Mouse (Mus musculus) limb, embryonic 13.5 days (tissue): ENCODE measurements at regions not wholly inside any gene's neighbourhood (a gene's known extent, or its start where the extent isn't known, plus 50 kb on each side); places are given as distances from the start of the nearest gene placed in this dataset.

Source experiments
- ATAC-seq: fragments of 200-750 bp; cut with Nextera tagmentation; 2 replicates; pipeline ENCODE4 v1.8.0; 2017; ENCODE audit warnings: low read depth, moderate number of reproducible peaks, moderate TSS enrichment; ENCODE audit not compliant: low FRiP score
- H3K27ac ChIP-seq: fragments of 300-500 bp; sonication (generic); 2 replicates; pipeline ENCODE4 v1.5.1; 2015; ENCODE audit warnings: inconsistent platforms, mild to moderate bottlenecking, moderate library complexity
- H3K27me3 ChIP-seq: fragments of 300-500 bp; sonication (generic); 2 replicates; pipeline ENCODE4 v1.6.1; 2015; ENCODE audit warnings: mild to moderate bottlenecking, inconsistent platforms
- H3K36me3 ChIP-seq: fragments of 300-500 bp; sonication (generic); 2 replicates; pipeline ENCODE4 v1.6.1; 2015; ENCODE audit warnings: inconsistent platforms, mild to moderate bottlenecking, moderate library complexity
- H3K4me1 ChIP-seq: fragments of 300-500 bp; sonication (generic); 2 replicates; pipeline ENCODE4 v1.6.1; 2015; ENCODE audit warnings: inconsistent platforms
- H3K4me2 ChIP-seq: fragments of 300-500 bp; sonication (generic); replicated peaks from 2 replicates; pipeline ENCODE4 v1.6.1; 2015; ENCODE audit warnings: inconsistent platforms, mild to moderate bottlenecking, moderate library complexity
- H3K4me3 ChIP-seq: fragments of 300-500 bp; sonication (generic); 2 replicates; pipeline ENCODE4 v1.5.1; 2015; ENCODE audit warnings: moderate library complexity, mild to moderate bottlenecking, inconsistent platforms
- H3K9ac ChIP-seq: fragments of 300-500 bp; sonication (generic); 2 replicates; pipeline ENCODE4 v1.6.1; 2015; ENCODE audit warnings: mild to moderate bottlenecking, inconsistent platforms
- H3K9me3 ChIP-seq: fragments of 300-500 bp; sonication (generic); 2 replicates; pipeline ENCODE4 v1.6.1; 2016; ENCODE audit warnings: inconsistent platforms
- WGBS: fragments of 180-500 bp; shearing (Covaris S2); methylation state at CpG from one replicate; pipeline ENCODE4 v1.1.7; 2015; 5-methylcytosine and 5-hydroxymethylcytosine counted together

- Histone ChIP-seq H3K4me2 (no peak overlapping the region), H3K9me3 (no peaks in the 10 kb centered on the region), H3K9ac (no peak overlapping the region), H3K27me3 (no peaks in the 10 kb centered on the region), H3K27ac (no peak overlapping the region), H3K36me3 (peaks cover 18% of the 10 kb centered on the region), H3K4me3 (no peak overlapping the region), H3K4me1 (peaks cover 43% of the 10 kb centered on the region)
- ATAC-seq = no peak
- WGBS = 49% methylated on average over 8 of the region's 8 CpGs
Measured at GRCm38 (mm10) chr17:47168105-47168504, 157.7 kb upstream of the Ubr2 start.

DNA sequence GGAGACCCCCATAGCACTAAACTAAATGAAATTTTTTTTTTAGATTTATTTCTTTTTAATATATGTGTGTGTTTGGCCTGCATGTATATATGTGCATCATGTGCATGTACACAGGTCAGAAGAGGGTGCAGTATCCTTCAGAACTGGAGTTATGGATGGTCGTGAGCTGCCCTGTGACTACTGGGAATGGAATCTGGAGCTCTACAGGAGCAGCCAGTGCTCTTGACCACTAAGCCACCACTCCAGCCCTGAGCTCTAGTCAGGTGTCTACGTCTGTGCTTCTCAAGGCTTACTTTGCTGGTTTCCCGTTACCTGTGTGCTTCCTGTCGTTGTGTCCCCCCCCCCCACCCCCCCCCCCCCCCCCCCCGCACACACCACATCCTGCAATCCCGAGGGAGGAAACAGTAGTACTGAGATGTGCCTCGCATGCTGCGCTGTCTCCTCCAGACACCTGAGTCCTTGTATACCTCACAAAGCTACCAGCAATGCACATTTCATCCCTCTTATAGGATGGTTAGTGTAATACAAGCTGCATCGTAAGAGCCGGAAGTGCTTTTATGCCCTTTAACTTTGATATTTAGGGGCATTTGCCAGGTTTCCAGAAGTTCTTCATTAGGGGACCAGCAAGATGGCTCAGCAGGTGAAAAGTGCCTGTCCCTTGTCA, 153.5 kb upstream of the Ubr2 start:
- H3K27me3 ChIP-seq = no peaks in the 10 kb centered on the region
- WGBS = 58% methylated on average over 7 of the region's 10 CpGs
- no peak overlapping the region for H3K9ac ChIP-seq
- H3K9me3 ChIP-seq = no peaks in the 10 kb centered on the region
- peaks cover 43% of the 10 kb centered on the region for H3K4me1 ChIP-seq
- no peak overlapping the region for H3K4me3 ChIP-seq
- H3K4me2 ChIP-seq = no peak overlapping the region
- no peak for ATAC-seq
- H3K27ac ChIP-seq = no peak overlapping the region
- H3K36me3 ChIP-seq = peaks cover 15% of the 10 kb centered on the region

DNA sequence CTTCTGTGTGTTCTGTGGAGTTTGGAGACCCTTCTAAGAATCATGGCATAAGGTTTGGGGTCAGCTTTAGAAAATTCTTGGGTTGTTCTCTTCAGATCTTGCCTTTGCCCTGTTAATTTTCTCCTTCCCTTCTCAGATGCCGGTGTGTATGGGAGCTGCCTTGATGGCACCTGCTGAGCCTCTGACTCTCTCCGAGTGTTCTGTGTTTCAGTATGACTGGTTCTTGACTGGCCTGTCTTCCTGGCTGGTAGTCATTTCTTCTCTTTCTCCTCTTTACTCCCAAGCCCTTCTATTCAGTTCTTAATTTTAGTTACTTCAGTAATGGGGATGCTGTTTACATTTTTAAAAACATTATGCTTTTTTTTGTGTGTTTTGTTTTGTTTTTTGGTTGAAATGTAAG, 152.1 kb upstream of the Ubr2 start:
- WGBS = 62% methylated on average over 2 of the region's 2 CpGs
- Histone ChIP-seq H3K36me3 (peaks cover 8% of the 10 kb centered on the region), H3K4me2 (no peak overlapping the region), H3K9me3 (no peaks in the 10 kb centered on the region), H3K9ac (no peak overlapping the region), H3K27me3 (no peaks in the 10 kb centered on the region), H3K27ac (0 out of 2 replicates have a peak overlapping the region, but pooled peaks have one; percentile 6), H3K4me1 (peaks cover 32% of the 10 kb centered on the region), H3K4me3 (no peak overlapping the region)
- no peak for ATAC-seq

DNA sequence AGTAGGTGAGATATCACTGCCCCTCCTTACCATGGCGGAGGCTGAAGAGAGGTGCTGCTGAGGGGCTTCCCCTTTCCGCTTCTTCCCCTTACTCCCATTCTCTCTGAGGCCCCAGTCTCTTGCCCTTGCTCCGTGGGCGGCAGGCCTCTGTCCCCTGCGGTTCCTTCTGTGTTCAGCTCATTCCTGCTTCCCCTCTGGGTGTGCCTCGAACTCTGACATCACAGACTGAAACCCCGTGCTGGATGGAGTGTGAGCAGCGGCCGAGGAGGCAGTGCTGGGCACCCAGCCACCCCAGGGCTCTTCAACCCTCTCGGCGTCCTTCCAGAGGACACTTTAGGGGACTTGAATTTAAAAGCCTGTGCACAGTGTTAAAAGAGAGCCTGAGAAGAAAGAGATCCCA, 145.9 kb upstream of the Ubr2 start:
- H3K27me3 ChIP-seq = no peaks in the 10 kb centered on the region
- no peak overlapping the region for H3K4me2 ChIP-seq
- ATAC-seq = no peak
- no peak overlapping the region for H3K4me3 ChIP-seq
- H3K27ac ChIP-seq = no peak overlapping the region
- peaks cover 21% of the 10 kb centered on the region for H3K4me1 ChIP-seq
- peaks cover 23% of the 10 kb centered on the region for H3K36me3 ChIP-seq
- no peaks in the 10 kb centered on the region for H3K9me3 ChIP-seq
- WGBS = 88% methylated on average over 11 of the region's 11 CpGs
- no peak overlapping the region for H3K9ac ChIP-seq

DNA sequence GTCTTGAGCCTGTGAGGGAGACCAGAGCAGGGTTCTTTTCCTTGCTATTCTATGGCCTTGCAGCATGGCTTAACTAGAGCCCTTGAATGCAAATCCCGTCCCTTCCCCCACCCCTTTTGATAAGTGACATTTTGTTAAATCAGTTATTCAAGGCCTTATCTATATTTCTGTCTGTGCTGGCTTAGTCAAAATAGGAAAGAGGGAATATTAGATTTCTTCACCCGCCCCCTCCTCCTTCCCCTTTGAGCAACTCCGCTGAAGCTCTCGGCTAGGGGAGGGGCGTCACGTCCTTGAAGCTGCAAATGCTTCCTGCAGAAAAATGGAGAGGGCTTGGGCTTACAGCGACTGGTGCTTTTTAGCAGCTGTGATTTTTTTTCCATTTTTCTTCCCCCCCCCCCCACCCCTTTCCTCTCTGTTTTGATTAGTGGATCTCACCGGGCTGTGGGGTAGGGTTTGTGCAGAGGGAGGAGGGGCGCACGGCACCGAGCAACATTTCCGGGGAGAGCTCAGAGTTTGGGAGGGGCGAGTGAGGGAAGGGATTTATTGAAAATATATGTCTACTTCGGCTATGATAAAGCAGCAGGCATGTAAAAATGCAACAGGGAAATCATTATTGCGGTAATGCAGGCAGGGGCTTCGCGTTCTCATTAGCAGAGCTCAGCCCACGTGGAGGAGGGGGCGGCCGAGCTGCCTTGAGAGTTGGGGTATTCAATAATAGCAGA, 141.4 kb upstream of the Ubr2 start:
- Histone ChIP-seq H3K4me2 (peak overlapping the region; percentile 60), H3K27me3 (no peaks in the 10 kb centered on the region), H3K4me3 (peak overlapping the region; percentile 31), H3K9me3 (no peaks in the 10 kb centered on the region), H3K4me1 (peaks cover 48% of the 10 kb centered on the region), H3K9ac (peak overlapping the region; percentile 5; the same call in 1 of the 2 replicates), H3K36me3 (peaks cover 24% of the 10 kb centered on the region), H3K27ac (peak overlapping the region; percentile 22; the same call in 1 of the 2 replicates)
- 22% methylated on average over 20 of the region's 20 CpGs for WGBS
- peak; percentile 54 for ATAC-seq

DNA sequence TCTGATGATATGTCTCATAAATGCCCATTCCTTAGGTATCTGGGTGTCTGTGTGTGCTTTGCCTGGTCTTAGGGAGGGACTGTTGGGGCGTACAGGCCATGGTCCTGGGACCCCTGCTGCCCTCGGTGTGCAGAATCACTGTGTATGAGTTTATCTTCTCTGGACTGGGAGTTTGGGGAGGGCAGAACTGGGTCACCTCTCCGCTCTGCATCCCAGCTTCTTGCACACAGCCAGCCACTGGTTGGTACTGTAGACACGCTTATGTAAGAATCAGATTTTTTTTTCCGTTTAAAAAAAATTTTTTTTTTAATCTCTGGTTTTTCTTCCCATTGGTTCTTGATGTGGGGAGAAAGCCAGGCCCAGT, 140.8 kb upstream of the Ubr2 start:
- peaks cover 51% of the 10 kb centered on the region for H3K4me1 ChIP-seq
- no peak for ATAC-seq
- WGBS = 64% methylated on average over 5 of the region's 5 CpGs

DNA sequence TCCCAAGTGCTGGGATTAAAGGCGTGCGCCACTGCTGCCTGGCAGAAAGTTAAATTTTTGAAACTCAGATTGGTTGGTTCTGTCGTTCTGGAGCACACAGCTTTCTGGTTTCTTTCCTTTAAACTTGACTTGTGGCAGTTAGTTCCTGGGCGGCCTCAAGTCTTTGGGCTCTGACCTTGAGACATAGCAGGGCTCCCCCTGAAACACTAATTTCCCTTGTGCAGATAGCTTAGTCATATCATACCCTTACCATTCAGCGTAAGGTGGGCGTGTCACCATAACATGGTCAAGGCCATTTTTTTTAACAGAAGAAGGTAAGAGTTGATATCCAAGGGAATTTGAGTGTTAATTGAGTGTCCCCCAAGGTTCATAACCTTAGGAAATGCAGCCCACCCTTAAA, 140.3 kb upstream of the Ubr2 start:
- no peak overlapping the region for H3K27ac ChIP-seq
- 94% methylated on average over 6 of the region's 6 CpGs for WGBS
- H3K4me3 ChIP-seq = no peak overlapping the region
- peaks cover 16% of the 10 kb centered on the region for H3K36me3 ChIP-seq
- no peak overlapping the region for H3K9ac ChIP-seq
- H3K27me3 ChIP-seq = no peaks in the 10 kb centered on the region
- no peaks in the 10 kb centered on the region for H3K9me3 ChIP-seq
- no peak overlapping the region for H3K4me2 ChIP-seq
- peaks cover 56% of the 10 kb centered on the region for H3K4me1 ChIP-seq
- no peak for ATAC-seq

More for the DNA sequence above, 140.8 kb upstream of the Ubr2 start:
- Histone ChIP-seq H3K4me3 (peak overlapping the region; percentile 31), H3K9ac (0 out of 2 replicates have a peak overlapping the region, but pooled peaks have one; percentile 5), H3K27me3 (no peaks in the 10 kb centered on the region), H3K9me3 (no peaks in the 10 kb centered on the region), H3K36me3 (peaks cover 19% of the 10 kb centered on the region), H3K4me2 (peak overlapping the region; percentile 60), H3K27ac (peak overlapping the region; percentile 45; the same call in 1 of the 2 replicates)

- 83% methylated on average over 13 of the region's 13 CpGs for WGBS
- no peaks in the 10 kb centered on the region for H3K27me3 ChIP-seq
- ATAC-seq = no peak
- no peaks in the 10 kb centered on the region for H3K9me3 ChIP-seq
- H3K36me3 ChIP-seq = peaks cover 17% of the 10 kb centered on the region
- no peak overlapping the region for H3K4me2 ChIP-seq
- H3K27ac ChIP-seq = no peak overlapping the region
- no peak overlapping the region for H3K9ac ChIP-seq
- peaks cover 65% of the 10 kb centered on the region for H3K4me1 ChIP-seq
- H3K4me3 ChIP-seq = no peak overlapping the region
Measured at GRCm38 (mm10) chr17:47149662-47150061, 139.3 kb upstream of the Ubr2 start.

GRCm38 (mm10) chr17:47149158-47149557, 138.8 kb upstream of the Ubr2 start:
- Histone ChIP-seq H3K27ac (no peak overlapping the region), H3K4me1 (peaks cover 70% of the 10 kb centered on the region), H3K27me3 (no peaks in the 10 kb centered on the region)

DNA sequence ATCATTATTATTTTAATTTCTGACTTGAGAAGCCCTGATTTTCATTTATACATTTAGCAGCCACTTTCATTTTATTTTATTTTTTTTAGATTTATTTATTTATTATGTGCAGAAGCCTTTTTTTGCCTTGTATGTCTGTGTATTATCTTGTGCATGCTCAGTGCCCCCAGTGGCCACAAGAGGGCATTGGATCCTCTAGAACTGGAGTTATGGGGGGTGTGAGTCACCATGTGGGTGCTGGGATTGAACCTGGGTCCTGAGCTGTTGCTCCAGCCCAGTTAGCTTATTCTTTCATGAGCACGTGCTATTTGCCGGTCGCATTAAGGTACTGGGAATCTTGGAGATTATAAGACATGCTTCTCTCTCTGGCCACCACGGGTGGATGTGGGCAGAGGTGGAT, 136.3 kb upstream of the Ubr2 start:
- Histone ChIP-seq H3K4me1 (peaks cover 73% of the 10 kb centered on the region), H3K27me3 (no peaks in the 10 kb centered on the region), H3K4me2 (no peak overlapping the region), H3K27ac (no peak overlapping the region), H3K9me3 (no peaks in the 10 kb centered on the region), H3K4me3 (no peak overlapping the region), H3K9ac (no peak overlapping the region), H3K36me3 (peaks cover 15% of the 10 kb centered on the region)
- no peak for ATAC-seq
- WGBS = 93% methylated on average over 4 of the region's 4 CpGs

More at GRCm38 (mm10) chr17:47149158-47149557, 138.8 kb upstream of the Ubr2 start:
- H3K4me2 ChIP-seq = no peak overlapping the region
- 92% methylated on average over 9 of the region's 9 CpGs for whole genome bisulfite sequencing
- no peaks in the 10 kb centered on the region for H3K9me3 ChIP-seq
- no peak overlapping the region for H3K9ac ChIP-seq
- no peak overlapping the region for H3K4me3 ChIP-seq
- peaks cover 15% of the 10 kb centered on the region for H3K36me3 ChIP-seq
- ATAC-seq = no peak

- H3K9me3 ChIP-seq = no peaks in the 10 kb centered on the region
- H3K4me1 ChIP-seq = peaks cover 62% of the 10 kb centered on the region
- no peak for ATAC-seq
- no peak overlapping the region for H3K27ac ChIP-seq
- no peak overlapping the region for H3K4me2 ChIP-seq
- WGBS = 96% methylated on average over 16 of the region's 16 CpGs
- H3K27me3 ChIP-seq = no peaks in the 10 kb centered on the region
- no peak overlapping the region for H3K9ac ChIP-seq
- peaks cover 15% of the 10 kb centered on the region for H3K36me3 ChIP-seq
- H3K4me3 ChIP-seq = no peak overlapping the region
Measured at GRCm38 (mm10) chr17:47145590-47145989, 135.2 kb upstream of the Ubr2 start.

- Histone ChIP-seq H3K36me3 (peaks cover 15% of the 10 kb centered on the region), H3K4me1 (peaks cover 59% of the 10 kb centered on the region), H3K4me2 (no peak overlapping the region), H3K9ac (no peak overlapping the region), H3K27ac (0 out of 2 replicates have a peak overlapping the region, but pooled peaks have one; percentile 10), H3K27me3 (no peaks in the 10 kb centered on the region), H3K4me3 (no peak overlapping the region), H3K9me3 (no peaks in the 10 kb centered on the region)
- ATAC-seq = no peak
- WGBS = 85% methylated on average over 9 of the region's 9 CpGs
Measured at GRCm38 (mm10) chr17:47144996-47145395, 134.6 kb upstream of the Ubr2 start.
